Comparison of ENCODE assay signal across 28 mouse cellular contexts in genomic region chr1:21304174-21304573, GRCm38 (mm10). TPM values are rescaled to one million over a fixed set of nuclear protein-coding genes. Genes with fewer than 3 reads are reported as not detected.
"Had no signal": no experiment of that assay in that cellular context is flagged by ENCODE, and none has a peak within 500 bp of the region (broad histone marks: within the 10 kb centered on the region; RNA-seq: fewer than 3 reads in every experiment).

No protein-coding gene starts in this region.

- DNase-seq: kidney, adult 2 months; kidney, postnatal 25 days; left cerebral cortex, postnatal 4 days; liver, embryonic 13.5 days; lung, adult 2 months; retina, postnatal 1 day; thymus, adult 18-20 months; thymus, postnatal 36 days had no signal

- ATAC-seq: midbrain, embryonic 13.5 days; midbrain, embryonic 16.5 days had no signal

RNA-seq across cellular contexts. Expression of gene Khdc1a, which starts 45.3 kb away (rescaled TPM):
- total RNA-seq: layer of hippocampus, adult 8-10 months; layer of hippocampus, postnatal 10 days; left cerebral cortex, adult 8-10 months; left cerebral cortex, postnatal 14 days; left cerebral cortex, postnatal 4 days had no signal
- polyA plus RNA-seq: kidney, embryonic 14.5 days; kidney, postnatal 0 days; limb, embryonic 12.5 days; limb, embryonic 15.5 days; liver, embryonic 13.5 days; liver, embryonic 16.5 days; lung, adult 2 months; lung, embryonic 16.5 days; macrophage; midbrain, embryonic 10.5 days; midbrain, embryonic 13.5 days; midbrain, embryonic 16.5 days; myocyte; neural tube, embryonic 13.5 days; small intestine, adult 2 months; spleen, adult 2 months; stomach, embryonic 16.5 days; testis, adult 2 months had no signal
